Mouse (Mus musculus) CH12.LX (cell line): ENCODE measurements at regions not wholly inside any gene's neighbourhood (a gene's known extent, or its start where the extent isn't known, plus 50 kb on each side); places are given as distances from the start of the nearest gene placed in this dataset.

ENCODE experiments used
- CTCF ChIP-seq, 2 experiments: IDR thresholded peaks in 1 of 2; conservative IDR thresholded peaks in 1 of 2; 2 replicates each; pipeline ENCODE4 v1.5.1; 2011 to 2012; ENCODE audit warnings: low read depth in 2 of 2, low read length in 2 of 2, improper control_type of control experiment in 1 of 2, inconsistent platforms in 1 of 2, mild to moderate bottlenecking in 1 of 2, moderate library complexity in 1 of 2
- JUND ChIP-seq: conservative IDR thresholded peaks from 2 replicates; pipeline ENCODE4 v1.6.1; 2011; ENCODE audit warnings: low read depth, low read length, improper control_type of control experiment

DNA sequence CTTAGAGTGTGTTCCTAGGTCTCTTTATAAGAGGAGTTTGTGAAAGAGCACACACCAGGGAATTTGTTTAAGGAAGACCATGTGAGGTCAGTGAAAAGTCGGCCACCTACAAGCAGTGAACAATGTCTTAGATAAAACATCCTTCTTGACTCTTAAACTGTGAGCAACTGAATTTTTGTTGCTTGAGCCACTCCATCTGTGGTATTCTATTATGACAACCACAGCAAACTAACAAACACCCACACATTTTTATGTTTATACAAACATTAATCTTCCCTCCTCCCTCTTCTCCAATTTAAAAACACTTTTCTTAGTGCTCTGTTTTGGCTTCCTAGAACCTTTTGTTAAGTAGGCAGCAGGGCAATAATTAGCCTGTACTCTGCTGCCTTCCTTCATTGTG is 66.0 kb downstream of the Gm10192 start:
- TF ChIP-seq JUND (no peak), CTCF (conservative IDR thresholded peaks at IDR 0.05 in 1 of 2, IDR thresholded peaks at IDR 0.05 in 1 of 2; ENCODE audit: low read depth in 2 of 2, low read length in 2 of 2) (no peak)
